Mouse (Mus musculus) adrenal gland, postnatal 25 days (tissue): ENCODE results near the gene Nipal4. TPM values are rescaled to one million over a fixed set of nuclear protein-coding genes. Genes with fewer than 3 reads are reported as not detected.

Experiments
- DNase-seq: peaks from one replicate; pipeline ENCODE4 v3.0.0; 2021; ENCODE audit warnings: mixed read lengths
- total RNA-seq: library from RNA; stranded (reverse); gene quantifications from 2 replicates; pipeline ENCODE4 v1.2.3, GENCODE M21; 2021

The Nipal4 gene
- total RNA-seq, 1 experiment from 2014 or later: 0.09 TPM

- no peak for DNase-seq
Measured at GRCm38 (mm10) chr11:46157462-46157861, 8.8 kb downstream of the Nipal4 start.

DNA sequence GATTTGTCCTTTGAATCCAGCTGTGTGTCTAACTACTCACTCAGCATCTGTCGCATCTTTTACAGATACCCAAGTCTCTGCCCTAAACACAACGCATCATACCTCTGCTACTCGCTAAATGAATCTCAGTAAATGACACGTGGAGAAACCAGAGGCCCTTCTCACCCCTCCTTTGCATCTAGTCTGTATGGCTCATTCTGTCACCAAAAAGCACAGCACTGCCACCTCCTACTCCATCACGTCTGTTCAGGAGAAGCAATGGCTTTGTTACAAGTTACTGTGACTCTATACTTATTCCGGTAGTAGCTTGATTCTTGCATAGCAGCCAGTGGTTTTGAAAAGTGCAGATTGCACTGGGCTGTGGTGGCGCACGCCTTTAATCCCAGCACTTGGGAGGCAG is 9.4 kb downstream of the Nipal4 start:
- no peak for DNase-seq

- no peak for DNase-seq
Measured at GRCm38 (mm10) chr11:46146619-46147018, 19.7 kb downstream of the Nipal4 start.

DNA sequence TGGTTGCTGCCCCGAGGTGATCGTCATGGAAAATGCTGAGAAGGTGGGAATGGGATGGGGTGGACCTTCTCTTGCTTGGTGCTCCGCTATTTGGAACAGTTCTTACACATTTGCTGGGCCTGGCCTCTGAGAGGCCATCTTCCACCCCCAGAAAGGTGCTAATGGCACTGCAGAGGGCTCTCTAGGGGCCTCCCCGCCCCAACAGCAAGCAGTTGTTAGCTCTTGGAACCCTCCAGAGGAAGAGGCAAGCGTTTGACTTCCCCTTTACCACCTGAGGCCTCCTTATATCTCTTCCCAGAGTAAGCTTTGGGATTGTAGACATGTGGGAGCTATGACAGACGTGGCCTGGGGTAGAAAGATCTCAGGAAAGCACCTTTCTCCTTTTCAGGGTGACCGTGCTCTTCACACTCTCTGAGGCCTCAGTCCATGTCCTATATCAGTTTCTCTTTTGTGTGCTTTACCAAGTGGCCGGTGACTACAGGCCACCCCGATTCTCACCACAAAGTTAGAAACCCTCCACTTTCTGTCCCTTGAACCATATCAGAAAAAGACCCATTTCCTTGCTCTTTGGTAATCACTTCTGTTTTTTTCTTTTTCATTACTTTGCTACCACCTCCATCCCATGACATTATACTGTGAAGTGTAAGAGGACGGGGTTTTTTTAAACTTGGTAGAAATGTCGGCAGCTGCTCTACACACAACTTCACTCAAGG is 21.0 kb downstream of the Nipal4 start:
- no peak for DNase-seq

- no peak for DNase-seq
Measured at GRCm38 (mm10) chr11:46143342-46143741, 23.0 kb downstream of the Nipal4 start.

DNA sequence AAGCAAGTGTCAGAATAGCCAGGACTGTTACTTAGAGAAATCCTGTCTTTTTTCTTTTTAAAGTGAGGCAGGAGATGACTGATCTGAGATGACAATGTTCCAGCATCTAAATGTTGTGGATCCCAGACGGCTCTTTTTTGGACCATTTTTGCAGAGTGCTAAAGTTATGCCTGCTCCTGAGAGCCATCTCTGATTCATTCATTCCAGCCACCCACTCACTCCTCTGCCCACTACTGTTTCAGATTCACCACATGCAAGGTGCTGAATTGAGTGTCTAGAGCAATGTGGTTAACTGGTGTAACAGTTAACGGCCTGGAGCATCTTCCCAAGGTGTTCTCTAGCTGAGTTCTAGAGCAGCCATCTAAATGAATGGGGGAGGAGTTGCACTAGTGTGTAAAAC is 31.4 kb downstream of the Nipal4 start:
- DNase-seq: no peak

- no peak for DNase-seq
Measured at GRCm38 (mm10) chr11:46131022-46131986, 35.0 kb downstream of the Nipal4 start.

GRCm38 (mm10) chr11:46128548-46128945 is 37.8 kb downstream of the Nipal4 start:
- DNase-seq: peak; percentile 83

DNA sequence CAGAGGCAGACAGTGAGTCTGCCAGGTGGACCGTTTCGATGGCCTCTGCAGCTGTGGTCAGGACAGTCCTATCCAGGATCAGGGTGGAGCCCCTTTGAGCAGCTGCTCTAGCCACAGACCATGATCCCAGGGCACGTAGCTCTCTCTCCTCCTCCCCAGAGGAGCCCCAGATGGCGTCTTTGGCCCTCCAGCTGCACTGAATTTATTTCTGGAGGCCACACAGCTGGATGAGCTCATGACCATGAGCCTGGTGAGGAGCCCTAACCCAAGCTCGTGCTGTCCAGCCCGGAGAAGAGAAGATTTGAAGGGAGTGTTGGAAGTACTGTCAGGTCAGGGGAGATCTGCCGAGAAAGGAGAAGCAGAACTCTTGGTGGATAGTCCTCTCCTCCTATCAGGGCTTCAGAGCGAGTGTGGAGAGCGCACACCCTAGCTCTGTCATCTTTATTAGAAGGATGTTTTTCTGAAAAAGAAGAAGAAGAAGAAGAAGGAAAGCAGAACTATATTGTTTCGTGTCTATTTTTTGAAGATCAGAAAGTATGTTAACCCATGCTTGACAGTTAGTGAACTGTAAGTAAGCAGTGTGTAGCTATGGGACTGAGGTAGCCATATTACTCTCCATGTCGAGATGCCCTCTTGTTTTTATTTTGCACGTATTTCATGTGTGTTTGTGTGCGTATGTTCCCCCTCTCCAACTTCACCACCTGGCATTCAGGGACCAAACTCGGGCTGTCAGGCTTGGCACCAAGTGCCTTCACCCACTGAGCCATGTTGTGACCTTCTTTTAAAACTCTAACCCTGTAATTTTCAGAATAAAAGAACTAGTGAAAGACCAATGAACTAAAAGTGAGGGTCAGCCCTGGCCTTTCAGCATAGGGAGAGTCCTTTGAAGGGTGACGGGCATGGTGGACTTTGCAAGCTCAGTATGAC is 38.4 kb downstream of the Nipal4 start:
- no peak for DNase-seq

- no peak for DNase-seq
Measured at GRCm38 (mm10) chr11:46126827-46127410, 39.4 kb downstream of the Nipal4 start.

DNA sequence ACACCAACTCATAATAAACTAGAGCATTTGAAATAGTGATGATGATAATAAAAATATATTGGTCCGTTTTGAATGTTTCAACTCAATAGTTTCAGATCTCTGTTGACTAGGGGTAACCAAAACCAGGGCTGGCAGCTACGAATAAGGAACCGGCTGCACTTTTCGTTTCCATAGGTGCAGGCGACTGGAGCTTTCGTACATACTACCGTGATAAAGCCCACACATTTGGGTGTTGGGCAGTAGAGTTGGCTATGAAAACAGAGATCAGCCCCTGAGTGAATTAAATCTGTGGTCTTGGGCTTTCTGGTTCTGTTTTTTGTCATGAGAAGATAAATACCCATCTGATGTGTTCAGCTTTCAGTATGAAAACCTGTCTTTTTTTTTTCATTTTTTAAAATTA is 40.0 kb downstream of the Nipal4 start:
- no peak for DNase-seq

- no peak for DNase-seq
Measured at GRCm38 (mm10) chr11:46125835-46126229, 40.5 kb downstream of the Nipal4 start.

DNA sequence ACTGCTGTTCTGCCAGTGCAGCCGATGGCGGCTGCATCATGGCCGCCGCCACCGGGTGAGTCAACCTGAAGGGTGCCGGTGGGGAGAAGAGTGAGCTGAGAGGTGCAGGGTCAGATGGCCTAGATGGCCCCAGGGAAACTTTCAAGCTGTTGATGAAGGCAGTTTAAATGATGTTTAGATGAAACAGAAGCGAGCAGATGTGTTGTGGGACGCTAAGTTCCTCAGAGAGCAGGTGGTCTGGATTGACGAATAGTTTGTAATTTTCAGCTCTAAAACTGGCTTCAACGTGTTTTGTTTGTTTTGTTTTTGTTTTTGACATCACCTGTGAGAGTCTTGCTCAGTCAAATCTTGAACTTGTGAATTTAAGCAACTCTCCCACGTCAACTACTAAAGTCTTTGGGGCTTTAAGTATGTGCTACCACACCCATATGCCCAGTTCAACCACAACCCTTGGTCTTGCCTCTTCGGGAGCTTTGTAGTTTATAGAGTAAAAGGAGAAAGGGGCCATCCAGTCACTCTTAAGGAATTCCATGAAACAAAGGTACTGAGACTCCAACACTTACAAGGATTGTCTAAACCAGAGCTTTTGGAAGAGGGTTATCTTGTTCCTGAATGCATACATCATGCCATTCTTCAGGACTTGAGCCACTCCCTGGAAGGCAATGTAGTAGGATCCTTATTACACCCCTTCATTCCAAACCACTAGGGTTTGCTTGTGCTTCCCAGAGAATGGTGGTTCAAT is 41.0 kb downstream of the Nipal4 start:
- no peak for DNase-seq

DNA sequence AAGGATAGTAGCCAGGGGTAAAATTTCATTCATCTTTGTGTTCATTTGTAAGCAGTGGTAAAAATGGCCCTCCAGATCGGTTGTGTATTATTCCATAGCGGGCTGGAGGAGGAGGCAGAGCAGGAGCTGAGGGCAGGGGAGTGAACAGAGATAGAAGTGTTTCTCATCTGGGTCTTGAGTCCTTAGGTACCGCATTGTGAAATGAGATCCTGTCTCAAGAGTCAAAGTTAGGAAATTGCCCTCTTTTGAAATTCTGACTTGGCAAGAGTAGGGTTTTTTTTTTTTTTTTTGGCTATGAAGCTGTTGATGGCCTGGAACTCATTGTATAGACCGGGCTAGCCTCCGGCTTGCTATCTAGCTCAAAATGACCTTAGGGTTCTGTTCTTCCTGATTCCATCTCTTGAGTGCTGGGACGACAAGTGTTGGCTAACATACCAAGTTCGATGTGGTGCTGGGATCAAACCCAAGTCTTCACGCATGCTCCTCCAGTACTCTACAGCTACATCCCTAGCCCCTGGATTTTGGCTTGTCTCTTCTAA is 42.9 kb downstream of the Nipal4 start:
- no peak for DNase-seq

DNA sequence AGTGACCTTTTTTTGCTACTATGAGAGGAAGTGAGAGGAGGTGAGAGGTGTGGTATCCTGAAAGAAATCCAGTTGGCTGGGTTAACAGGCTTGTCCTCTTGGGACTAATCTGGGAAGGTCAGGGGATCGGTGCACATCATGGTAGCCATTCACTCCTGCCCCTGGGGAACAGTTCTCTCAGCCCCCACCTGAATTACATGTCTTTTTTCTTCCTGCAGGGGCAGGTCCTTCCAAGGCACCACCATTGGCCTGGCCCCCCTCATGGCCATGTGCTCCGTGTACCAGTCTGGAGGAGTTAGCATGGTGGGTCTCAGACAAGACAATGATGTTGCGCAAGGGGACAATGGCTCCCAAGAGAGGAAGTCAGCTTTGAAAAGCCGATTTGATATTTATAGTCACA is 43.4 kb downstream of the Nipal4 start:
- no peak for DNase-seq

DNA sequence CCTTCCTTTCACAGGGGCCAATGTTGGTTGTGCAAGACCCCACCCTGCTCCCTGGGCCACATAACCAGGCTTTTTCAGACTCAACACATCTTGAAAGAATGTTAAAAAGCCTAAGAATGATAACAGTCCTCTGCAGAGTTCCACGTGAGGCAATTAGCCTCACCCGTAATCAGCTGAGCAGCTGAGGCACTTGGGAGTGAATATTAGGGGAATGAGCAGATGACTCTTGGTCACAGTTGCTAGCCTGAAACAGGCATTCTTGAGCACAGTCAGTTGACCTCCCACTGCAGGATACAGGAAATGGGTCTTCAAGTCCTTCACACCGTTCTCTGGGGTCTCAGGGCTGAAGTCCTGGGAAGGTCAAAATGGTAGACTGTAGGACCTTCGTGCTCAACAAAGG is 44.6 kb downstream of the Nipal4 start:
- no peak for DNase-seq

- DNase-seq: no peak
Measured at GRCm38 (mm10) chr11:46120084-46120483, 46.2 kb downstream of the Nipal4 start.

GRCm38 (mm10) chr11:46119624-46120023 is 46.7 kb downstream of the Nipal4 start:
- DNase-seq: no peak

DNA sequence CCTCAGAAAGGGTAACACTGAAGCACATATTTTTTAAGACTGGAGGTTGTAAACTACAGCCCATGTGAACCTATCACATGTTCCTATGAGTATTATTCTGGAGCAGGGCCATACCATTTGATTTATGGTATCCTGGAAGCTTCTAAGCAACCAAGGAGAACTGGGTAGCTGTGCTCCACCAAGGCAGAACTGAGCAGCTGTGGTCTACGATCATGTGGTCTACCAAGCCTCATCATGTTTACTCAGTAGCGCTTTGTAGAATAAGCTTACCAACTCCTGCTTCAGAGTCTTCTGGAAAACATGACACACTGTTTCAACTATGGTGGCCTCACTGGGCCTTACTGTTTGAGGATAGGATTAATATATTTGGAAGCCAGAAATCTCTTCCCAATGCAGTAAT is 49.8 kb downstream of the Nipal4 start:
- DNase-seq: no peak

- DNase-seq: peak; percentile 13
Measured at GRCm38 (mm10) chr11:46115411-46116173, 50.7 kb downstream of the Nipal4 start.
